Mouse (Mus musculus): ENCODE results near the gene Lgals4. TPM values are rescaled to one million over a fixed set of nuclear protein-coding genes. Genes with fewer than 3 reads are reported as not detected.

The Lgals4 gene
- polyA plus RNA-seq, 2 experiments = 5.9 to 18.0 TPM

DNA sequence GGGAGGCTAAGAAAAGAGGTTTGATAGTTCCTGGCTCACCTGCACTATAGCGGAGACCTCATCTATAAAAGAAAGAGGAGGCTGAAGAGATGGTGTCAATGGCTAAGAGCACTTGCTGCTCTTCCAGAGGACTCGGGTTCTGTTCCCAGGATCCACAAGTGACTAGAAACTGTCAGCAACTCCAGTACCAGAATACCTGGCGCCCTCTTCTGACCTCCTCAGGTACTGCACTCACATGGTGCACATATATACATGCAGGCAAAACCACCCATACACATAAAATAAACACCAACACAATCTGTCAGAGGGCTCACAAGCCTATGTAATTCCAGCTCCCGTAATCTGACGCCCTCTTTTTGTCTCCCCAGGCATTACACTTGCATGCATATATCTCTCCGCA lies 27.2 kb downstream of the Lgals4 start:
- WGBS = 87% methylated on average over 6 of the region's 6 CpGs
- Histone ChIP-seq H3K9ac (ENCODE audit: low read depth, low read length, severe bottlenecking) (no peak overlapping the region), H3K27ac (replicated peaks; ENCODE audit: low read depth, low read length) (no peak overlapping the region), H3K27me3 (ENCODE audit: control insufficient read depth, insufficient read depth, low read length) (no peaks in the 10 kb centered on the region), H3K36me3 (ENCODE audit: control insufficient read depth, insufficient read depth, low read length) (no peaks in the 10 kb centered on the region), H3K4me2 (replicated peaks; ENCODE audit: low read depth, low read length, severe bottlenecking) (no peak overlapping the region), H3K4me3 (replicated peaks; ENCODE audit: low read length) (no peak overlapping the region), H3K9me3 (ENCODE audit: control insufficient read depth, low read length) (0 out of 2 replicates have a peak, but pooled peaks cover 3% of the 10 kb centered on the region), H3K4me1 (ENCODE audit: control insufficient read depth, insufficient read depth, low read length) (peaks cover 12% of the 10 kb centered on the region)
- TF ChIP-seq POLR2A (IDR thresholded peaks at IDR 0.05; ENCODE audit: borderline replicate concordance, extremely low read depth, insufficient read depth, insufficient read length) = no peak
- ATAC-seq (ENCODE audit: low FRiP score, low read depth) (no peak), DNase-seq (ENCODE audit: low spot score) (no peak)

DNA sequence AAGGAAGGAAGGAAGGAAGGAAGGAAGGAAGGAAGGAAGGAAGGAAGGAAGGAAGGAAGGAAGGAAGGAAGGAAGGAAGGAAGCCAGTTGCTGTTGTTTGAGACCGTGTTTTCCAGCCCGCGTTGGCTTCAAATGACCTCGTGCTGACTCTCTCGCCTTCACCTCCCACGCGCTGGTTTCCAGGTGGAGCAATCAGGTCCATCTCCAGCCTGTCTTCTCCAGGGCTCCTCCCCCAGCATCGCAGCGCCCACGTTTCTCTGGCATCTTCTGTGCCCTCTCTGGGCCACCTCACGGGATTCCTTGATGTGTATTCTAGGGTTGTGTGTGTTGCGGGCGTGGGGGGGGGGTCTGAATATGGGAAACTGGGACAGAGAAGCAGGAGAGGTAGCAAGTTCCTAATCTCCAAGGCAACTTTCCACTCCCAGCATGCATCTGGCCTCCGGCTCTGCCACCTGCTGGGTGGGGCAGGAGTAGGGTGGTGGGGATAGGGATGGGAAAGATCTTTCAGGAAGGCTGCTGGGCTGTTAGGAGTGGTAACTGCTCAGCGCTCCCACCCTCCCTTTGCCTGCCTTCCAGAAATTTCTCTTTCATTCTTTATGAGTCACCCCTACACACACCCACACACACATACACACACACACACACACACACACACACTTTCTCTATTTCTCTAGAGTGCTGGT lies 29.3 kb downstream of the Lgals4 start:
- H3K9me3 ChIP-seq (ENCODE audit: control insufficient read depth, low read length) = 0 out of 2 replicates have a peak, but pooled peaks cover 3% of the 10 kb centered on the region
- no peak overlapping the region for H3K9ac ChIP-seq (ENCODE audit: low read depth, low read length, severe bottlenecking)
- H3K4me2 ChIP-seq (replicated peaks; ENCODE audit: low read depth, low read length, severe bottlenecking) = no peak overlapping the region
- no peaks in the 10 kb centered on the region for H3K36me3 ChIP-seq (ENCODE audit: control insufficient read depth, insufficient read depth, low read length)
- WGBS = 80% methylated on average over 15 of the region's 15 CpGs
- no peak for ATAC-seq (ENCODE audit: low FRiP score, low read depth)
- no peaks in the 10 kb centered on the region for H3K27me3 ChIP-seq (ENCODE audit: control insufficient read depth, insufficient read depth, low read length)
- peaks cover 12% of the 10 kb centered on the region for H3K4me1 ChIP-seq (ENCODE audit: control insufficient read depth, insufficient read depth, low read length)
- DNase-seq (ENCODE audit: low spot score) = peak; percentile 16
- no peak for TF ChIP-seq POLR2A (IDR thresholded peaks at IDR 0.05; ENCODE audit: borderline replicate concordance, extremely low read depth, insufficient read depth, insufficient read length)
- H3K27ac ChIP-seq (replicated peaks; ENCODE audit: low read depth, low read length) = no peak overlapping the region
- no peak overlapping the region for H3K4me3 ChIP-seq (replicated peaks; ENCODE audit: low read length)

DNA sequence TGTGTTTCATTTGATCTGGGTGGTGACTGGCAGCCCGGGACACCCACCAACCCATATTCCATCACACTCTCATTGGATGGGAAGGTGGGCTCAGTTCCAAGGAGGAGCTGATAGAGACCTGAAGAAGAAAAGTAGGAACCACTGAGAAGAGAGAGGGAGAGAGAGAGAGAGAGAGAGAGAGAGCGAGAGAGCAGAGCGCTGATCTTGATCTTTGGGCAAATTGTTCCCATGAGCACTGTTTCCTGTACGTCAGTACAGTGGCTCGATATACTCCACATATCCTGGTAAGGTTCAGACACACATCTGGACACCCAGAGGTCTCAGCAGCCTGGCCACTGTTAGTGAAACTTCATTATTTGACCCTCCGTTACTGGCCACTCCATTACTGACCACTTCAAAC lies 29.9 kb downstream of the Lgals4 start, which contains the start of gene Lgals7:
TSS of gene Lgals7 (plus strand) at position 314 of the 400 bp plus-strand sequence.
- Histone ChIP-seq H3K4me3 (replicated peaks; ENCODE audit: low read length) (peak within 1 kb of the TSS; percentile 8; the same call in 1 of the 2 replicates), H3K4me2 (replicated peaks; ENCODE audit: low read depth, low read length, severe bottlenecking) (peak within 1 kb of the TSS; percentile 25; the same call in 1 of the 2 replicates), H3K27me3 (ENCODE audit: control insufficient read depth, insufficient read depth, low read length) (no peaks in the 10 kb centered on the region), H3K4me1 (ENCODE audit: control insufficient read depth, insufficient read depth, low read length) (peaks cover 12% of the 10 kb centered on the region), H3K9ac (ENCODE audit: low read depth, low read length, severe bottlenecking) (no peak within 1 kb of the TSS), H3K36me3 (ENCODE audit: control insufficient read depth, insufficient read depth, low read length) (no peaks in the 10 kb centered on the region), H3K9me3 (ENCODE audit: control insufficient read depth, low read length) (0 out of 2 replicates have a peak, but pooled peaks cover 3% of the 10 kb centered on the region), H3K27ac (replicated peaks; ENCODE audit: low read depth, low read length) (peak within 1 kb of the TSS; percentile 33; the same call in 1 of the 2 replicates)
- no peak for TF ChIP-seq POLR2A (IDR thresholded peaks at IDR 0.05; ENCODE audit: borderline replicate concordance, extremely low read depth, insufficient read depth, insufficient read length)
- ATAC-seq (ENCODE audit: low FRiP score, low read depth) (no peak), DNase-seq (ENCODE audit: low spot score) (no peak)
- WGBS = 69% methylated on average over 6 of the region's 6 CpGs

DNA sequence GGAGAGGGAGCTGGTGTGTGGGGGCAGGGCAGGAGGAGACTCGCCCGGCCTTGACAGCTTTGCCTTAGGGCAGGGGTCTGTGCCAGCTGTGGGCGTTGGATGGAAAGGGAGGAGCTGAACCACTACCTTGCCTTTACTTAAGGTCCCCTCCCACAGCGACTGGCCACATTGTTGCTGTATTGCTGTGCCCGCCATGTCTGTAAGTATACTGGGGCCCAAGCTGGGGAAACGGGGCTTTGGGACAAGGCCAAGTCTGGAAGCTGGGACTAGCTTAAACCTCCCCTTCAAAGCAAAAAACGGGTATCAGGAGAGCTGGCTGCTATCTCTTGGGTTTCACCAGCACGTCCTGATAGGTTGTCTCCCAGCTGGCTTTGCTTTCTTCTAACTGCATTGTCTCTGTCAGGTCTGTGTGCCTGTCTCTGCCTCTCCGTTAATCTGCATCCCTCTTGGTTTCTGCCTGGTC lies 30.7 kb downstream of the Lgals4 start:
- 27% methylated on average over 9 of the region's 9 CpGs for WGBS
- no peak overlapping the region for H3K9ac ChIP-seq (ENCODE audit: low read depth, low read length, severe bottlenecking)

DNA sequence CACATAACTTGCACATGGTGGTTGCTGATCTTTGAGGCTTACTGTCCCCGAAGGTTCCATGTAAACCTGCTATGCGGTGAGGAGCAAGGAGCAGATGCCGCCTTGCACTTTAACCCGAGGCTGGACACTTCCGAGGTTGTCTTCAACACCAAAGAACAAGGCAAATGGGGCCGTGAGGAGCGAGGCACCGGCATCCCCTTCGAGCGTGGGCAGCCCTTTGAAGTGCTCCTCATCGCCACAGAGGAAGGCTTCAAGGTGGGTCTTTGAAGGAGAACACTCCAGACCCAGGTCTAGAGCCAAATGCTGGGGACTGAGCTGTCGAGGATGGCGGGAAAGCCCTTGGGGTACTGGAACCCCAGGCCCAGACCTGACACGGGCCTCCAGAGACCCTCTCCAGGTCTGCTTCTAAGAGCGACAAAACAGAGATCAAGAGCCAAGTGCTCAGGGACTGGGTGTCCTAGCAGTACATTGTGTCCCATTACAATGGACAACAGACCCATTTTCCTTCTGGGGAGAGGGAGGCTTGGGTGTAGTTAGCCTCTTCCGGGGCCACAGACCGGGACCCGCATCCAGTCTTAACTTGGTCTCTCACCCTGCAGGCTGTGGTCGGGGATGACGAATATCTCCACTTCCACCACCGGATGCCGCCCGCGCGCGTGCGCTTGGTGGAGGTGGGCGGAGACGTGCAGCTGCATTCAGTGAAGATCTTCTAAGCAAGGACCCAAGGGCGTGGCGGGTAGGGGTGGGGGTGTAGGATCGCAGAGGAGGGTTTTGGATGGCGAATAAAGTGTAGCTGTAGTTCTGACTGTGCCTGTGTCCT lies 32.0 kb downstream of the Lgals4 start:
- H3K27ac ChIP-seq (replicated peaks; ENCODE audit: low read depth, low read length) = 0 out of 2 replicates have a peak overlapping the region, but pooled peaks have one; percentile 26
- peak overlapping the region; percentile 38 for H3K4me2 ChIP-seq (replicated peaks; ENCODE audit: low read depth, low read length, severe bottlenecking)
- ATAC-seq (ENCODE audit: low FRiP score, low read depth) (peak; percentile 53; the same call in 1 of the 2 replicates), DNase-seq (ENCODE audit: low spot score) (peak; percentile 53)
- peaks cover 12% of the 10 kb centered on the region for H3K4me1 ChIP-seq (ENCODE audit: control insufficient read depth, insufficient read depth, low read length)
- no peak overlapping the region for H3K9ac ChIP-seq (ENCODE audit: low read depth, low read length, severe bottlenecking)
- no peaks in the 10 kb centered on the region for H3K36me3 ChIP-seq (ENCODE audit: control insufficient read depth, insufficient read depth, low read length)
- peak overlapping the region; percentile 15 for H3K4me3 ChIP-seq (replicated peaks; ENCODE audit: low read length)
- 0 out of 2 replicates have a peak, but pooled peaks cover 3% of the 10 kb centered on the region for H3K9me3 ChIP-seq (ENCODE audit: control insufficient read depth, low read length)
- no peaks in the 10 kb centered on the region for H3K27me3 ChIP-seq (ENCODE audit: control insufficient read depth, insufficient read depth, low read length)
- 38% methylated on average over 32 of the region's 33 CpGs for WGBS
- no peak for TF ChIP-seq POLR2A (IDR thresholded peaks at IDR 0.05; ENCODE audit: borderline replicate concordance, extremely low read depth, insufficient read depth, insufficient read length)

More for the DNA sequence above, 30.7 kb downstream of the Lgals4 start:
- no peak for TF ChIP-seq POLR2A (IDR thresholded peaks at IDR 0.05; ENCODE audit: borderline replicate concordance, extremely low read depth, insufficient read depth, insufficient read length)
- Histone ChIP-seq H3K4me2 (replicated peaks; ENCODE audit: low read depth, low read length, severe bottlenecking) (peak overlapping the region; percentile 25; the same call in 1 of the 2 replicates), H3K4me1 (ENCODE audit: control insufficient read depth, insufficient read depth, low read length) (peaks cover 12% of the 10 kb centered on the region), H3K27me3 (ENCODE audit: control insufficient read depth, insufficient read depth, low read length) (no peaks in the 10 kb centered on the region), H3K27ac (replicated peaks; ENCODE audit: low read depth, low read length) (peak overlapping the region; percentile 33; the same call in 1 of the 2 replicates), H3K4me3 (replicated peaks; ENCODE audit: low read length) (peak overlapping the region; percentile 8; the same call in 1 of the 2 replicates), H3K36me3 (ENCODE audit: control insufficient read depth, insufficient read depth, low read length) (no peaks in the 10 kb centered on the region), H3K9me3 (ENCODE audit: control insufficient read depth, low read length) (0 out of 2 replicates have a peak, but pooled peaks cover 3% of the 10 kb centered on the region)
- no peak for ATAC-seq (ENCODE audit: low FRiP score, low read depth)
- DNase-seq (ENCODE audit: low spot score) = peak; percentile 37

All from limb, embryonic 14.5 days (tissue).